Mouse (Mus musculus) MN1 (cell line): Measurements from ENCODE around the gene Prss46.
"Not testable (repeated sequence)": the region's sequence is repeated elsewhere in the genome, so short reads cannot be mapped to it uniquely, and the experiment has no call there.

Experiments used
- DNase-seq: peaks from one replicate; pipeline ENCODE4 v3.0.0-alpha.2; 2016; ENCODE audit warnings: low spot score

Gene Prss46

GRCm38 (mm10) chr9:110844206-110844605 lies at the start of gene Prss46:
Gene Prss46 (plus strand): TSS chr9:110844506.
- DNase-seq = no peak

GRCm38 (mm10) chr9:110797013-110797412 lies 47.3 kb upstream of the Prss46 start:
- DNase-seq = no peak

- no peak for DNase-seq
These were observed 46.4 kb upstream of the Prss46 start, which contains the start of gene Prss42 for GRCm38 (mm10) chr9:110797866-110798265. Gene Prss42 (plus strand): TSS chr9:110798166.

- no peak for DNase-seq
These were observed 43.3 kb upstream of the Prss46 start for GRCm38 (mm10) chr9:110800834-110801479.

GRCm38 (mm10) chr9:110803294-110803693 lies 41.0 kb upstream of the Prss46 start:
- no peak for DNase-seq

- no peak for DNase-seq
These were observed 34.3 kb upstream of the Prss46 start for GRCm38 (mm10) chr9:110810051-110810450.

GRCm38 (mm10) chr9:110813789-110814188 lies 30.5 kb upstream of the Prss46 start, which contains the start of gene Prss44:
Gene Prss44 (plus strand): TSS chr9:110813994.
- no peak for DNase-seq

GRCm38 (mm10) chr9:110820546-110820945 lies 23.8 kb upstream of the Prss46 start:
- DNase-seq = not testable (repeated sequence)

- no peak for DNase-seq
These were observed 22.9 kb upstream of the Prss46 start for GRCm38 (mm10) chr9:110821436-110821835.

- DNase-seq = no peak
These were observed 18.9 kb upstream of the Prss46 start for GRCm38 (mm10) chr9:110825426-110825825.

GRCm38 (mm10) chr9:110825832-110826231 lies 18.5 kb upstream of the Prss46 start:
- DNase-seq = no peak

GRCm38 (mm10) chr9:110826390-110826789 lies 17.9 kb upstream of the Prss46 start, which contains the start of gene Prss43:
Gene Prss43 (plus strand): TSS chr9:110826690.
- no peak for DNase-seq

- no peak for DNase-seq
These were observed 11.3 kb upstream of the Prss46 start for GRCm38 (mm10) chr9:110833021-110833420.

- DNase-seq = no peak
These were observed 9.9 kb upstream of the Prss46 start, which contains the start of gene Prss45 for GRCm38 (mm10) chr9:110834411-110834810. Gene Prss45 (plus strand): TSS chr9:110834588.

- DNase-seq = no peak
These were observed 9.3 kb upstream of the Prss46 start for GRCm38 (mm10) chr9:110834961-110835360.

- DNase-seq = no peak
These were observed 8.2 kb upstream of the Prss46 start for GRCm38 (mm10) chr9:110836112-110836511.

GRCm38 (mm10) chr9:110840905-110841304 lies 3.4 kb upstream of the Prss46 start:
- DNase-seq = no peak

GRCm38 (mm10) chr9:110841438-110841837 lies 2.9 kb upstream of the Prss46 start:
- DNase-seq = no peak

GRCm38 (mm10) chr9:110849162-110849561 lies 4.9 kb downstream of the Prss46 start:
- DNase-seq = no peak

GRCm38 (mm10) chr9:110855903-110856302 lies 11.6 kb downstream of the Prss46 start:
- DNase-seq = no peak

- no peak for DNase-seq
These were observed 12.6 kb downstream of the Prss46 start for GRCm38 (mm10) chr9:110856920-110857319.

GRCm38 (mm10) chr9:110857781-110858472 lies 13.6 kb downstream of the Prss46 start, which contains the start of gene Prss50:
Gene Prss50 (plus strand): TSS chr9:110857967.
- DNase-seq = no peak

- DNase-seq = no peak
These were observed 14.2 kb downstream of the Prss46 start for GRCm38 (mm10) chr9:110858523-110858922.
